Mouse (Mus musculus) megakaryocyte, embryonic 14.5 days (primary cell): ENCODE results near the gene Kcne4. TPM values are rescaled to one million over a fixed set of nuclear protein-coding genes. Genes with fewer than 3 reads are reported as not detected.

ENCODE experiments used
- H3K27me3 ChIP-seq: replicated peaks from 2 replicates; pipeline ENCODE3; 2012; ENCODE audit warnings: inconsistent platforms
- H3K36me3 ChIP-seq: replicated peaks from 2 replicates; pipeline ENCODE3; 2012; ENCODE audit warnings: low read length, inconsistent platforms, mixed read lengths
- H3K4me1 ChIP-seq: 2 replicates; pipeline ENCODE4 v1.6.1; 2012; ENCODE audit warnings: inconsistent platforms
- H3K4me3 ChIP-seq: replicated peaks from 2 replicates; pipeline ENCODE3; 2012; ENCODE audit warnings: moderate library complexity, mild to moderate bottlenecking, inconsistent platforms
- H3K9me3 ChIP-seq: 2 replicates; pipeline ENCODE4 v1.6.1; 2012; ENCODE audit warnings: inconsistent platforms
- FLI1 ChIP-seq: IDR thresholded peaks from 2 replicates; pipeline ENCODE4 v1.6.1; 2012; ENCODE audit warnings: low read length, inconsistent platforms, mixed read lengths
- GATA1 ChIP-seq: IDR thresholded peaks from 3 replicates; pipeline ENCODE4 v1.6.1; 2012; ENCODE audit warnings: mixed read lengths, low read length, inconsistent platforms, borderline replicate concordance
- polyA plus RNA-seq: library from polyadenylated mRNA; stranded (reverse); fragments of >175 nt; gene quantifications from 2 replicates; pipeline ENCODE4 v1.2.3, GENCODE M21; 2012; ENCODE audit warnings: low replicate concordance; ENCODE audit not compliant: insufficient read depth

Gene Kcne4
- polyA plus RNA-seq, 1 experiment: not detected

DNA sequence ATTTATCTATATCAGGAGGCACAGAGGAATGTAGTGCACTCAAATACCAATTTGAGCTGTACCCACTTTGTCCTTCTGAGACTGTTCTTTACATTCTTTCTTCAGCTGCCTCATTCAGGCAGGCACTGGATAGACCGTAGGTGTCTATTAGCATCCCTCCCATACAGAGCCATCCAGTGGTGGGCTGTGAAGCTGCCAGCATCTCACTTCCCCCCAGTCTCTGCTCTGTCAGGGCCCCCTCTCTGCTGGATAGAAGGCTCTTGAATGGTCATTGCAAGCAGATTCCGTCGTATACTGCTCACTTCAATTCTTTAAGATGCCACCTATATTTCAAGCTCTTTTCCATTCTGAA lies 36.5 kb downstream of the Kcne4 start:
- TF ChIP-seq GATA1: no peak

DNA sequence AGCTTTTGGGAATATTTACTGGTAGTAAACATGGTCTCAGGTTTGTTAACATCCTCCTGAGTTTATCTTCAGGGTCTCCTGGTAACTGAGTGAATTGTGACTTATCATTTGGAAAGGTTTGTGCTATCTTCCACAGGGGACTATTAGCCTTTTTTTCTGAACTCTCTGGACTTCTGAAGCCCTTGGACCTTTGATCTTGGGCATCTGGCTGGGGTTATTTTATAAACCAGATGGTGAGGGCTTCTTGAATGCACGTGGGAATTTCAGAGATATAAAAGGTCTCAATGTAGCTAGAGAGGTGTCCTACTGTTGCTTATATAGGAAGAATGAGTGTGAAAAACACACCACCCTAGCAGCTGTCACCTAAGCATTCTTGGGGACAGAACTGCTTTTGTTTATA lies 37.7 kb downstream of the Kcne4 start:
- no peak for TF ChIP-seq GATA1
- TF ChIP-seq FLI1: no peak
- Histone ChIP-seq H3K27me3 (no peaks in the 10 kb centered on the region), H3K4me3 (no peak overlapping the region), H3K36me3 (no peaks in the 10 kb centered on the region), H3K9me3 (peaks cover 13% of the 10 kb centered on the region; the same call in 1 of the 2 replicates), H3K4me1 (no peaks in the 10 kb centered on the region)

More for the DNA sequence above, 36.5 kb downstream of the Kcne4 start:
- Histone ChIP-seq H3K9me3 (peaks cover 13% of the 10 kb centered on the region; the same call in 1 of the 2 replicates), H3K4me3 (no peak overlapping the region), H3K36me3 (no peaks in the 10 kb centered on the region), H3K4me1 (no peaks in the 10 kb centered on the region), H3K27me3 (no peaks in the 10 kb centered on the region)

DNA sequence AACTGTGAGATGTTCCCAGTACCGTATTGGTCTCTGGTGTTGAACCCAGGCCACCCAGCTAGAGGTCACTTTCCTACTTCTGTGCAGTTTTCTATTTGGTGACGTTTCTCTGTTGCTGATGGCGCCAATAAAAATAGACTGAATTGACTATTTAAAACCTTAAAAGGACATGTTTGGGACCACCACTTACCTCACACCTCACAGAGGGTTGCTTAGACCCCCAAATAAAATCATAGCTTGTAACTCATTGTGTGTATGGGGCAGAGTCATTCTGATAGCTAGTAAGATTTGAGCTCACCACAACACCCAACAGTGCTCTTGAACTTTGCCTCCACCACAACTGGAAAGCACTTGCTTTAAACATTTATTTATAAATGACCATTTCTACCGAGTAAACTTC lies 43.0 kb downstream of the Kcne4 start:
- Histone ChIP-seq H3K4me3 (no peak overlapping the region), H3K27me3 (no peaks in the 10 kb centered on the region), H3K4me1 (no peaks in the 10 kb centered on the region), H3K9me3 (peaks cover 8% of the 10 kb centered on the region; the same call in 1 of the 2 replicates), H3K36me3 (no peaks in the 10 kb centered on the region)
- TF ChIP-seq FLI1 (no peak), GATA1 (no peak)

DNA sequence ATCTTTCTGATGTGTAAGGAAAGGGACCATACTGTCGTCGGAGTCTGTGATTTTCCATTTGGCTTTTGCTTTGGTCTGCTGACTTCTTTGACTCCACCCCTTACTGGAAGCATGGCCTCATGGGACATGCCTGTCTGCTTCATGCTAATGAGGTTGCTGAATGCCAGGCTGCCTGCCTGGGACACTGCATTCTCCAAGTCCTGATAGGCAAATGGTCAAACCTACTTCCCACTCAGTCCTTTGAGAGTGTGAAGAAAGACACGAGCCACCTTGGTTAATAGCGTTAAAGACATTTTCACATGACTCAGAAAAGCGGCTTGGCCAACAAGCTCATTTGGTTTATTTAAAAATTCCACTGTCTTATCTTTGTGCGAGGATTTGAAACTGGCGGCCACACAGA lies 43.5 kb downstream of the Kcne4 start:
- Histone ChIP-seq H3K27me3 (no peaks in the 10 kb centered on the region), H3K4me1 (no peaks in the 10 kb centered on the region), H3K4me3 (no peak overlapping the region), H3K9me3 (peaks cover 8% of the 10 kb centered on the region; the same call in 1 of the 2 replicates), H3K36me3 (no peaks in the 10 kb centered on the region)
- TF ChIP-seq FLI1 (no peak), GATA1 (no peak)

DNA sequence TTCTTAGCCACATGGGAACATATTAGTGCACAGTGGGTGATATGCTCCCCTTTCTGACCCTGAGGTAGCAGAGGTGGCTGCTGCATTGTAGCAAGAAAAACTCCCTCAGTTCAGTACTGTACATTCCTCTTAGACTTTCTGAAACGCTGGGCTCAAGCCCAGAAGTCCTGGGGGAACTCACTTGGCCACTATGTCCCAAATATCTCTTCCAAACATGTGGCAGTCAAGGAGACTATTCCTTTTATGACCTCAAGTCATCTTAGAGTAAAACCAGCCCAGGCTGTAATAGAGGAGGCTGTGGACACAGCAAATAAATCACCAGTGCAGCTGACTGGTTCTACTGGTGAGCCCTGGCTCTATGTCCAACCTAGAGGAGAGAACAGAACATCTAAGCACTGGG lies 45.7 kb downstream of the Kcne4 start:
- H3K9me3 ChIP-seq: peaks cover 8% of the 10 kb centered on the region; the same call in 1 of the 2 replicates
- no peaks in the 10 kb centered on the region for H3K27me3 ChIP-seq
- no peak for TF ChIP-seq FLI1
- no peak for TF ChIP-seq GATA1
- no peak overlapping the region for H3K4me3 ChIP-seq
- H3K36me3 ChIP-seq: no peaks in the 10 kb centered on the region
- no peaks in the 10 kb centered on the region for H3K4me1 ChIP-seq

DNA sequence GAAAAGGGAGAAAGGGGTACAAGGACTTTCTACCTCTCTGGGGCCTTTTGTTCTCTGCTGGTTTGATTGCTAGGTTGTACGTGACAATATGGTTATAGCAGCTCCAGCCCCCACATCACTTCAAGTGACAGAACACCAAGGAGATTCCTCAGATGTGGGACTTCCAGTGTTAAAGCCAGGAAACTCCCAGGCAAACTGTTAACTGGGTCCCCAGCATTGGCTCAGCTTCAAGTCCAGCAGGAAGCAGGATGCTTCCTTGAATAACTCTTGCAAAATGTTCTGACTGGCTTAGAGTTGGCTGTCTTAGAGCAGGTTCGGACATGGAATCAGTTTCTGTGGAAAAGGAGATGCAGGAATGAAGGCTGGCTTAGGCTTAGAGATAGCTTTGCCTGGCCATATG lies 47.3 kb downstream of the Kcne4 start:
- Histone ChIP-seq H3K4me1 (no peaks in the 10 kb centered on the region), H3K4me3 (no peak overlapping the region), H3K36me3 (no peaks in the 10 kb centered on the region), H3K9me3 (peaks cover 8% of the 10 kb centered on the region; the same call in 1 of the 2 replicates), H3K27me3 (no peaks in the 10 kb centered on the region)
- TF ChIP-seq GATA1 (no peak), FLI1 (no peak)

DNA sequence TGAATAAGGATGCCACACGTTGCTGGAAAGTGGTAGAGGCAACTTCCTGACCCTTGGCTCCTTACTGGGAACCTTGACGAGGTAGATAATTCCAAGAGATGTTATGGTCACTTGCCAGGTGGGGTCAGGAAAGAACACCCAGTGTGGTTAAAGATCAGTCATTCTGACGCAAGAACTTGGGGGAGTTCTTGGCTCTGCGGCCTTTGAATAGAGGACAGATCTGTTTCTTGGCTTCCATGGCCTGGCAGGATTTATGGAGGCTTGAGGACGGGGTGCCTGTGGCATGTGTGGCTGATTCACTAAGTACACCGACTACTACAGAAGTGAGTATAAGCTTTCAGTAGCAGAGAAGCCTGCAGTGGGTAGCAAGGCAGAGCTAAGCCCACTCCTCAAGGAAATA lies 47.8 kb downstream of the Kcne4 start:
- H3K36me3 ChIP-seq: no peaks in the 10 kb centered on the region
- peaks cover 8% of the 10 kb centered on the region; the same call in 1 of the 2 replicates for H3K9me3 ChIP-seq
- no peak overlapping the region for H3K4me3 ChIP-seq
- H3K27me3 ChIP-seq: no peaks in the 10 kb centered on the region
- no peaks in the 10 kb centered on the region for H3K4me1 ChIP-seq
- no peak for TF ChIP-seq GATA1
- no peak for TF ChIP-seq FLI1

DNA sequence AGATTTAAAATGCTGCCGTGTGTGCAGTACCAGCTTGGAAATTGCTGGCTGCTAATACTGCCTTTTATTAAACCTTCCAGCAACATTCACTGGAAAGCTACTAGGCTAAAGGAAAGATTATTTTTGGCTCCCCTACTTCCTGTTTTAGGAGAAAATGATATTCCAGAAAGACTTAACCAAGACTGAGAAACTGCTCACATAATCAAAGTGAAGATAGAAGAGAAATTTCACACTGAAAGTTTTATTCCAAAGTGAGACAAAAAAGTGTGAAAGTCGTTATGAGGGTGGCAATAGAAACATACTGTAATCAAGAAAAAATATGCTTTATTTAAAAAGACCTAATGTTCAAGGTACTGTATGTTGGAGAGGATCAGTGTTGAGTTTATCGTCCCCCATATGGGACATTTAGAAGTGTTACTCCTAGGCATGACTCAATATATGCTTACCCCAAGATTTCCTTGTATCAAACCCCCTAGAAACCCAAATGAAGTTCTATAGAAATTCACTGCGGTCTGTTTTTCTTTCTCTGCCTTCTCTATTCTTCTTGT lies 48.3 kb downstream of the Kcne4 start:
- H3K27me3 ChIP-seq: no peaks in the 10 kb centered on the region
- TF ChIP-seq FLI1 (no peak), GATA1 (no peak)
- H3K36me3 ChIP-seq: no peaks in the 10 kb centered on the region
- no peaks in the 10 kb centered on the region for H3K4me1 ChIP-seq
- H3K9me3 ChIP-seq: peaks cover 8% of the 10 kb centered on the region; the same call in 1 of the 2 replicates
- no peak overlapping the region for H3K4me3 ChIP-seq

DNA sequence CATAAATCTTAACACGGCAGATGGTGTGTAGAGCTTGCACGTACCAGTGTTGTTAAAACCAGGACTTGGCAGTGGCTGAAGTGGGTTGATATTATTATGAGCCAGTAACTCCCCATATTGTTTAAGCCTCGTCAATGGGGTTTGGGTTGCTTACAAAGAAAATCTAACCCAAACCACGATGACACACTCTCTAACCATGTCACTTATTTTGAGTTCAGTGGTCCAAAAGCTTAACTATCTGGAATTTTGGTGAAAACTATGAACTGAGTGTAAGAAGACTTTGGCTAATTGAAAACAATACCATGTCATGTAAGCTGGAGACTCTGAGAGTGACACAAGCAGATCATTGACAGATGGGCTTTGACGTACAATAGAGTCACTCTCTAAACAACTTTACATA lies 49.4 kb downstream of the Kcne4 start:
- Histone ChIP-seq H3K4me3 (no peak overlapping the region), H3K36me3 (no peaks in the 10 kb centered on the region), H3K4me1 (no peaks in the 10 kb centered on the region), H3K9me3 (0 out of 2 replicates have a peak, but pooled peaks cover 5% of the 10 kb centered on the region), H3K27me3 (no peaks in the 10 kb centered on the region)
- no peak for TF ChIP-seq GATA1
- TF ChIP-seq FLI1: no peak

DNA sequence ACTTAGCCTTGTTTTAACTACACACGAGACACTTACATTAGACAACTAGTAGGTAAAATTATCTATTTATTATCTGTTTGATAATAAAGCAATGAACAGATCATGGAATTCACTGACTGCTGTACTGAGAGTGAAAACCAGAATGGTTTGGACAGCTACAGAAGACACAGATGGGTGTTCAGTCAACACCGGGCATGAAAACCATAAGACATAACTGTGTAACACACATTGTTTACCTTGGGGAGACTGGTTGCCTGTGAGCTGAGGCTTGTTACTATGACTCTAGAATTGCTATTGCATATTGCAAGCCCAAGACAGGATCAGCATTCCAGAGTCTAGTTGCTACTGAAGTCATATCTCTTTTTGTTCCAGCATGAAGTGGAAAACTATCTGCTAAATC lies 49.9 kb downstream of the Kcne4 start:
- Histone ChIP-seq H3K36me3 (no peaks in the 10 kb centered on the region), H3K4me3 (no peak overlapping the region), H3K9me3 (0 out of 2 replicates have a peak, but pooled peaks cover 5% of the 10 kb centered on the region)

More for the DNA sequence above, 49.9 kb downstream of the Kcne4 start:
- no peak for TF ChIP-seq GATA1
- TF ChIP-seq FLI1: no peak
- Histone ChIP-seq H3K4me1 (no peaks in the 10 kb centered on the region), H3K27me3 (no peaks in the 10 kb centered on the region)

Other genes with a start within 250 kb of the Kcne4 start
- 3.3 TPM in 1 of 2 replicates, not detected in the other for gene Acsl3, start 158.9 kb upstream of the Kcne4 start, polyA plus RNA-seq
- gene Utp14b, start 158.7 kb upstream of the Kcne4 start, polyA plus RNA-seq: 0.22 and 0.39 TPM in 2 replicates